13 mouse cellular contexts compared by ENCODE assay signal in the genomic region with DNA sequence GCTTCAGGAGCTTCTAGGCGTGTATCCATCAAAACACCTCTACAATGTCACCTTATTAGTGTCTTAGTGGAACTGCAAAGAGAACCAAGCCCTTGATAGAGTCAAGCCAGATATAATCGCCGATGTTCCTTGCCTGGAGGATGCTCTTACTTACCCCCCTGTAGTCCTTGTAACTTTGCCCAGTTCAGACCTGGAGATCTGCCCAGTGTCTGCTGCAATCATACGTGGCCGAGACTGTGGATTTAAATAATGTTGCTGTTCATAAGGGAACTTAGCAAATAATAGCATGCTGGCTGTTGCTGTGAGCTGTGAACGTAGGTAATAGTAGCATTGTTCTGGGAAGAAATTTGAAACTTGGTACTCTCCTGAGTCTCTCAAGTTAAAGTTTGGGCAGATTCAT.
DNase-seq lines count a peak whose midpoint lies in the region; ATAC-seq and TF ChIP-seq lines count a peak whose summit lies in the region.
"Had no signal": no experiment of that assay in that cellular context is flagged by ENCODE, and none has a peak within 500 bp of the region (broad histone marks: within the 10 kb centered on the region; RNA-seq: fewer than 3 reads in every experiment).

No protein-coding gene starts in this region.

- H3K27ac ChIP-seq in kidney, adult 2 months (ENCODE audit: insufficient read depth, low read depth, low read length), result no peak overlapping the region
- H3K27ac ChIP-seq in embryonic facial prominence, embryonic 14.5 days (replicated peaks; ENCODE audit: low read depth, low read length), result no peak overlapping the region; the same call in 1 of the 2 replicates
- H3K27ac ChIP-seq: heart, embryonic 15.5 days; lung, embryonic 15.5 days; neural tube, embryonic 12.5 days had no signal

- H3K4me3 ChIP-seq in kidney, adult 2 months (ENCODE audit: insufficient read depth, low read depth, low read length), result no peak overlapping the region
- no peak overlapping the region for H3K4me3 ChIP-seq in embryonic facial prominence, embryonic 14.5 days (ENCODE audit: low read depth, low read length)
- H3K4me3 ChIP-seq: heart, embryonic 15.5 days; lung, embryonic 15.5 days; neural tube, embryonic 12.5 days had no signal

- H3K27me3 ChIP-seq in kidney, adult 2 months (replicated peaks; ENCODE audit: control insufficient read depth, insufficient read depth, low read length), result no peaks in the 10 kb centered on the region
- H3K27me3 ChIP-seq in embryonic facial prominence, embryonic 14.5 days (replicated peaks; ENCODE audit: control insufficient read depth, insufficient read depth, low read length), result no peaks in the 10 kb centered on the region
- H3K27me3 ChIP-seq: heart, embryonic 15.5 days; lung, embryonic 15.5 days; neural tube, embryonic 12.5 days had no signal

- TF ChIP-seq POLR2A in kidney, adult 2 months (IDR thresholded peaks at IDR 0.05; ENCODE audit: low read depth, low read length), result no peak

- DNase-seq in cerebellum, postnatal 10 days, result peak; percentile 86 to 88
- no peak for DNase-seq in cerebellum, adult 11-12 months
- DNase-seq in kidney, postnatal 10 days, result peak; percentile 8
- DNase-seq in kidney, adult 2 months, result no peak
- peak; percentile 28 for DNase-seq in 3134 (ENCODE audit: extremely low read depth, insufficient read length, low spot score)
- DNase-seq in embryonic facial prominence, embryonic 14.5 days (ENCODE audit: low spot score), result peak; percentile 70
- no peak for DNase-seq in kidney, adult 11 months
- no peak for DNase-seq in layer of hippocampus, postnatal 36 days
- DNase-seq: kidney, postnatal 25 days; midbrain, embryonic 14.5 days had no signal

- peak; percentile 41; the same call in 1 of the 2 replicates for ATAC-seq in embryonic facial prominence, embryonic 14.5 days (ENCODE audit: low read depth)

- H3K9ac ChIP-seq in embryonic facial prominence, embryonic 14.5 days (ENCODE audit: low read depth, low read length), result no peak overlapping the region
- H3K9ac ChIP-seq: heart, embryonic 15.5 days; lung, embryonic 15.5 days; neural tube, embryonic 12.5 days had no signal

- TF ChIP-seq CTCF in kidney, adult 2 months (conservative IDR thresholded peaks at IDR 0.05; ENCODE audit: insufficient read depth, insufficient read length, low read depth, low read length), result no peak

- no peaks in the 10 kb centered on the region for H3K4me1 ChIP-seq in kidney, adult 2 months (ENCODE audit: control insufficient read depth, insufficient read depth, low read length)
- no peaks in the 10 kb centered on the region for H3K4me1 ChIP-seq in embryonic facial prominence, embryonic 14.5 days (ENCODE audit: control insufficient read depth, insufficient read depth, low read length)
- H3K4me1 ChIP-seq: heart, embryonic 15.5 days; lung, embryonic 15.5 days; neural tube, embryonic 12.5 days had no signal

- WGBS in kidney, adult 2 months, result 68% methylated on average over 6 of the region's 6 CpGs
- WGBS in embryonic facial prominence, embryonic 14.5 days, result 36% methylated on average over 6 of the region's 6 CpGs

- 0 out of 2 replicates have a peak, but pooled peaks cover 4% of the 10 kb centered on the region for H3K9me3 ChIP-seq in embryonic facial prominence, embryonic 14.5 days (ENCODE audit: control insufficient read depth, low read length)
- H3K9me3 ChIP-seq: heart, embryonic 15.5 days; lung, embryonic 15.5 days; neural tube, embryonic 12.5 days had no signal

- no peaks in the 10 kb centered on the region for H3K36me3 ChIP-seq in kidney, adult 2 months (ENCODE audit: control insufficient read depth, insufficient read depth, low read length)
- no peaks in the 10 kb centered on the region for H3K36me3 ChIP-seq in embryonic facial prominence, embryonic 14.5 days (ENCODE audit: control insufficient read depth, insufficient read depth, low read length)
- H3K36me3 ChIP-seq: heart, embryonic 15.5 days; lung, embryonic 15.5 days; neural tube, embryonic 12.5 days had no signal

- no peak overlapping the region for H3K4me2 ChIP-seq in embryonic facial prominence, embryonic 14.5 days (ENCODE audit: low read depth, low read length)
- H3K4me2 ChIP-seq: heart, embryonic 15.5 days; lung, embryonic 15.5 days; neural tube, embryonic 12.5 days had no signal

Comparison
In these comparisons a context has a peak if more than half of its experiments do, and no peak if none do; other contexts are left out.
1. DNase-seq: peak in cerebellum, postnatal 10 days (2 of 2), kidney, postnatal 10 days (single experiment), 3134 (single experiment) and embryonic facial prominence, embryonic 14.5 days (single experiment); none in cerebellum, adult 11-12 months (single experiment), kidney, adult 2 months (single experiment), kidney, adult 11 months (single experiment) and layer of hippocampus, postnatal 36 days (0 of 2).